Mouse (Mus musculus) midbrain, embryonic 13.5 days (tissue): Measurements from ENCODE around the gene Tada2b. TPM values are rescaled to one million over a fixed set of nuclear protein-coding genes. Genes with fewer than 3 reads are reported as not detected.

Experiments
- ATAC-seq: fragments of 200-750 bp; cut with Nextera tagmentation; 2 replicates; pipeline ENCODE4 v1.8.0; 2017; ENCODE audit warnings: mild to moderate bottlenecking, moderate TSS enrichment, moderate library complexity
- H3K27ac ChIP-seq: fragments of 300-500 bp; sonication (generic); 2 replicates; pipeline ENCODE4 v1.5.1; 2015; ENCODE audit warnings: inconsistent platforms, mild to moderate bottlenecking, moderate library complexity
- H3K27me3 ChIP-seq: fragments of 300-500 bp; sonication (generic); 2 replicates; pipeline ENCODE4 v1.6.1; 2015; ENCODE audit warnings: mild to moderate bottlenecking, inconsistent platforms
- H3K36me3 ChIP-seq: fragments of 300-500 bp; sonication (generic); 2 replicates; pipeline ENCODE4 v1.6.1; 2015; ENCODE audit warnings: mild to moderate bottlenecking, inconsistent platforms
- H3K4me1 ChIP-seq: fragments of 300-500 bp; sonication (generic); replicated peaks from 2 replicates; pipeline ENCODE4 v1.6.1; 2015; ENCODE audit warnings: inconsistent platforms
- H3K4me2 ChIP-seq: fragments of 300-500 bp; sonication (generic); replicated peaks from 2 replicates; pipeline ENCODE4 v1.6.1; 2015; ENCODE audit warnings: moderate library complexity, mild to moderate bottlenecking, inconsistent platforms
- H3K4me3 ChIP-seq: fragments of 300-500 bp; sonication (generic); replicated peaks from 2 replicates; pipeline ENCODE4 v1.5.1; 2015; ENCODE audit warnings: mild to moderate bottlenecking, inconsistent platforms
- H3K9ac ChIP-seq: fragments of 300-500 bp; sonication (generic); replicated peaks from 2 replicates; pipeline ENCODE4 v1.6.1; 2015; ENCODE audit warnings: mild to moderate bottlenecking, inconsistent platforms
- H3K9me3 ChIP-seq: fragments of 300-500 bp; sonication (generic); 2 replicates; pipeline ENCODE4 v1.6.1; 2016; ENCODE audit warnings: mild to moderate bottlenecking, inconsistent platforms
- WGBS: fragments of 180-500 bp; shearing (Covaris S2); methylation state at CpG from one replicate; pipeline ENCODE4 v1.1.7; 2015; 5-methylcytosine and 5-hydroxymethylcytosine counted together
- polyA plus RNA-seq: library from polyadenylated mRNA; unstranded; fragments of >200 nt; fragmentation: Nextera tagmentation; extraction: Ambion mirVana; gene quantifications from 2 replicates; pipeline ENCODE4 v1.2.1, GENCODE M21; 2015

Gene Tada2b
- polyA plus RNA-seq, 1 experiment from 2014 or later: 2.9 TPM

- no peak overlapping the region for H3K9ac ChIP-seq
- 34% methylated on average over 9 of the region's 9 CpGs for WGBS
Measured at GRCm38 (mm10) chr5:36434398-36434967, 49.6 kb downstream of the Tada2b start.

GRCm38 (mm10) chr5:36431711-36432110 lies 52.4 kb downstream of the Tada2b start:
- Histone ChIP-seq H3K4me1 (peaks cover 34% of the 10 kb centered on the region), H3K9me3 (no peaks in the 10 kb centered on the region), H3K36me3 (no peaks in the 10 kb centered on the region), H3K4me3 (no peak overlapping the region), H3K9ac (no peak overlapping the region), H3K4me2 (no peak overlapping the region), H3K27ac (no peak overlapping the region), H3K27me3 (no peaks in the 10 kb centered on the region)
- WGBS: 64% methylated on average over 2 of the region's 2 CpGs
- no peak for ATAC-seq

More at GRCm38 (mm10) chr5:36434398-36434967, 49.6 kb downstream of the Tada2b start:
- Histone ChIP-seq H3K27me3 (no peaks in the 10 kb centered on the region), H3K4me2 (no peak overlapping the region), H3K9me3 (no peaks in the 10 kb centered on the region), H3K4me1 (peaks cover 31% of the 10 kb centered on the region), H3K27ac (peak overlapping the region; percentile 84), H3K4me3 (no peak overlapping the region), H3K36me3 (no peaks in the 10 kb centered on the region)
- peak; percentile 83 for ATAC-seq

- Histone ChIP-seq H3K9me3 (no peaks in the 10 kb centered on the region), H3K4me2 (no peak overlapping the region), H3K27ac (no peak overlapping the region), H3K36me3 (no peaks in the 10 kb centered on the region), H3K4me3 (no peak overlapping the region), H3K9ac (no peak overlapping the region), H3K4me1 (peaks cover 27% of the 10 kb centered on the region), H3K27me3 (no peaks in the 10 kb centered on the region)
- ATAC-seq: no peak
- WGBS: 86% methylated on average over 3 of the region's 3 CpGs
Measured at GRCm38 (mm10) chr5:36429551-36429950, 54.5 kb downstream of the Tada2b start.

GRCm38 (mm10) chr5:36427831-36428230 lies 56.3 kb downstream of the Tada2b start:
- H3K27me3 ChIP-seq: no peaks in the 10 kb centered on the region
- no peaks in the 10 kb centered on the region for H3K36me3 ChIP-seq
- WGBS: 56% methylated on average over 11 of the region's 11 CpGs
- H3K4me2 ChIP-seq: no peak overlapping the region
- no peaks in the 10 kb centered on the region for H3K9me3 ChIP-seq
- H3K9ac ChIP-seq: peak overlapping the region; percentile 48
- no peak for ATAC-seq
- no peak overlapping the region for H3K4me3 ChIP-seq
- no peak overlapping the region for H3K27ac ChIP-seq
- H3K4me1 ChIP-seq: peaks cover 15% of the 10 kb centered on the region

GRCm38 (mm10) chr5:36426404-36426803 lies 57.7 kb downstream of the Tada2b start:
- H3K9me3 ChIP-seq: no peaks in the 10 kb centered on the region
- WGBS: 83% methylated on average over 5 of the region's 5 CpGs

GRCm38 (mm10) chr5:36424676-36425075 lies 59.4 kb downstream of the Tada2b start:
- no peak overlapping the region for H3K4me2 ChIP-seq
- no peak for ATAC-seq
- no peaks in the 10 kb centered on the region for H3K36me3 ChIP-seq
- no peak overlapping the region for H3K4me3 ChIP-seq
- H3K9me3 ChIP-seq: no peaks in the 10 kb centered on the region
- no peak overlapping the region for H3K27ac ChIP-seq
- H3K9ac ChIP-seq: no peak overlapping the region
- H3K27me3 ChIP-seq: no peaks in the 10 kb centered on the region
- 0 out of 2 replicates have a peak, but pooled peaks cover 4% of the 10 kb centered on the region for H3K4me1 ChIP-seq

More at GRCm38 (mm10) chr5:36426404-36426803, 57.7 kb downstream of the Tada2b start:
- H3K9ac ChIP-seq: no peak overlapping the region
- no peak overlapping the region for H3K27ac ChIP-seq
- H3K27me3 ChIP-seq: no peaks in the 10 kb centered on the region
- H3K4me2 ChIP-seq: no peak overlapping the region
- no peak for ATAC-seq
- H3K36me3 ChIP-seq: no peaks in the 10 kb centered on the region
- peaks cover 13% of the 10 kb centered on the region for H3K4me1 ChIP-seq
- H3K4me3 ChIP-seq: no peak overlapping the region

Other genes with a start within 250 kb of the Tada2b start
- 16.3 and 17.4 TPM in 2 replicates for gene Sorcs2, start 86.1 kb downstream of the Tada2b start, polyA plus RNA-seq
- gene Grpel1, start 19.3 kb downstream of the Tada2b start, polyA plus RNA-seq: 45.3 and 47.3 TPM in 2 replicates
- gene Ccdc96, start 303 bp upstream of the Tada2b start, polyA plus RNA-seq: 4.5 and 5.2 TPM in 2 replicates
- gene Tbc1d14, start 109.0 kb upstream of the Tada2b start, polyA plus RNA-seq: 59.7 and 60.0 TPM in 2 replicates
- gene D5Ertd579e, start 211.7 kb upstream of the Tada2b start, polyA plus RNA-seq: 39.4 and 40.5 TPM in 2 replicates